Mouse (Mus musculus): ENCODE data around the gene Rnf41. TPM values are rescaled to one million over a fixed set of nuclear protein-coding genes. Genes with fewer than 3 reads are reported as not detected.

Gene Rnf41
- 32.8 and 33.5 TPM in 2 replicates for polyA plus RNA-seq (2014; fragmentation: Nextera tagmentation; extraction: Ambion mirVana)

GRCm38 (mm10) chr10:128411211-128412054 is at the start of gene Rnf41, which contains the start of gene Nabp2:
Gene Rnf41, plus strand, starts transcription at chr10:128411657.
Gene Nabp2, minus strand, starts transcription at chr10:128411492.
- Histone ChIP-seq H3K36me3 (ENCODE audit: insufficient read depth) (peaks cover 35% of the 10 kb centered on the region), H3K9me3 (ENCODE audit: low read depth, low read length) (no peaks in the 10 kb centered on the region), H3K4me3 (ENCODE audit: low read depth, low read length) (peak within 1 kb of the TSS; percentile 85), H3K4me2 (peak within 1 kb of the TSS; percentile 98), H3K9ac (peak within 1 kb of the TSS; percentile 76), H3K27ac (ENCODE audit: low read depth) (peak within 1 kb of the TSS; percentile 93), H3K4me1 (ENCODE audit: insufficient read depth) (0 out of 2 replicates have a peak, but pooled peaks cover 8% of the 10 kb centered on the region), H3K27me3 (ENCODE audit: insufficient read depth, low read length) (no peaks in the 10 kb centered on the region)
- WGBS, result under 1% methylated on average over 50 of the region's 50 CpGs
- DNase-seq, result peak; percentile 100
- peak; percentile 92 for ATAC-seq (ENCODE audit: insufficient read depth)
- no peak for TF ChIP-seq CTCF (IDR thresholded peaks at IDR 0.05; ENCODE audit: low read depth)

DNA sequence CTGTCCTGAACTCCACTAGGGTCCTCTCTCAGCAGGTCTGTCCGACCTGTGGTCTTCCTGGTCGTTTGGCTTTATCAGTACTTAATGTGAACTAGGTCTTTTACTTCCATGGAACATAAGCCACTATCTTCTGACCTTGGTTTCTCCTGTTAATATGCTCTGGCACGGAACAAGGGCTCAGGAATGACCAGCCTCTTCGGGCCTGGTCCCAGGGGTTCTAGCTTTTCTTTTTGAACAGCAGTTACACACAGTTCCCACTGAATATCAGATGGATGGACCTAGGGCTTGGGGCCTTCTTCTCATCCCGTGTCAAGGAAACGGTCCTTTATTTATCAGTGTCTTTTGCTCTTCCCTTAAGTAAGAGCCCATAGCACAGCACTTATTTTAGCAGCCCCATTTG is 49.6 kb upstream of the Rnf41 start:
- Histone ChIP-seq H3K4me1 (ENCODE audit: insufficient read depth) (no peaks in the 10 kb centered on the region), H3K36me3 (ENCODE audit: insufficient read depth) (peaks cover 77% of the 10 kb centered on the region), H3K4me3 (ENCODE audit: low read depth, low read length) (no peak overlapping the region), H3K27me3 (ENCODE audit: insufficient read depth, low read length) (no peaks in the 10 kb centered on the region), H3K27ac (ENCODE audit: low read depth) (no peak overlapping the region), H3K4me2 (no peak overlapping the region), H3K9me3 (ENCODE audit: low read depth, low read length) (no peaks in the 10 kb centered on the region), H3K9ac (no peak overlapping the region)
- DNase-seq, result no peak
- TF ChIP-seq CTCF (IDR thresholded peaks at IDR 0.05; ENCODE audit: low read depth), result no peak
- no peak for ATAC-seq (ENCODE audit: insufficient read depth)
- 91% methylated on average over 6 of the region's 6 CpGs for WGBS

DNA sequence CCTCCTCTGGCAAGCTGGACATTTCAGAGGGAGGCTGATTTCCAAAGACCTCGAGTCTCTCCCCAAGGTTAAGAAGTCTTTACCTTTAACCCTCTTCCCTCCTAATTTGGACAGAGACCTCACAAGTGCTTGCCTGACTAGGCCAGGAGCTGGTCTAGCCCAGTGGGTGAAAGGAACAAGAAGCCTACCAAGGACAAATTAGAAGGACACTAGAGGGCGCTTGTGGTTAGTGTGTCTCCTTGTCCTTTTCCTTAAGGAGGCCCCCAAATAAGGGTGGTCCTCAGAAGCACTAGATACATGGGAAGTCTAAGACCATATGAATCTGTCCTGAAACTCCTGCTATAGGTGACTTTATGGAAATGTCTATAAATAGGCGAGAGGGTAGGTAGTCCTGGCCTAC is 48.9 kb upstream of the Rnf41 start:
- Histone ChIP-seq H3K36me3 (ENCODE audit: insufficient read depth) (peaks cover 69% of the 10 kb centered on the region), H3K4me2 (no peak overlapping the region), H3K4me1 (ENCODE audit: insufficient read depth) (peaks cover 2% of the 10 kb centered on the region), H3K27ac (ENCODE audit: low read depth) (no peak overlapping the region), H3K9me3 (ENCODE audit: low read depth, low read length) (no peaks in the 10 kb centered on the region), H3K27me3 (ENCODE audit: insufficient read depth, low read length) (no peaks in the 10 kb centered on the region), H3K9ac (no peak overlapping the region), H3K4me3 (ENCODE audit: low read depth, low read length) (no peak overlapping the region)
- peak; percentile 56 for TF ChIP-seq CTCF (IDR thresholded peaks at IDR 0.05; ENCODE audit: low read depth)
- WGBS, result 38% methylated on average over 3 of the region's 3 CpGs
- DNase-seq (peak; percentile 85), ATAC-seq (ENCODE audit: insufficient read depth) (no peak)

- no peaks in the 10 kb centered on the region for H3K9me3 ChIP-seq (ENCODE audit: low read depth, low read length)
These were observed 43.5 kb upstream of the Rnf41 start for GRCm38 (mm10) chr10:128367899-128368401.

DNA sequence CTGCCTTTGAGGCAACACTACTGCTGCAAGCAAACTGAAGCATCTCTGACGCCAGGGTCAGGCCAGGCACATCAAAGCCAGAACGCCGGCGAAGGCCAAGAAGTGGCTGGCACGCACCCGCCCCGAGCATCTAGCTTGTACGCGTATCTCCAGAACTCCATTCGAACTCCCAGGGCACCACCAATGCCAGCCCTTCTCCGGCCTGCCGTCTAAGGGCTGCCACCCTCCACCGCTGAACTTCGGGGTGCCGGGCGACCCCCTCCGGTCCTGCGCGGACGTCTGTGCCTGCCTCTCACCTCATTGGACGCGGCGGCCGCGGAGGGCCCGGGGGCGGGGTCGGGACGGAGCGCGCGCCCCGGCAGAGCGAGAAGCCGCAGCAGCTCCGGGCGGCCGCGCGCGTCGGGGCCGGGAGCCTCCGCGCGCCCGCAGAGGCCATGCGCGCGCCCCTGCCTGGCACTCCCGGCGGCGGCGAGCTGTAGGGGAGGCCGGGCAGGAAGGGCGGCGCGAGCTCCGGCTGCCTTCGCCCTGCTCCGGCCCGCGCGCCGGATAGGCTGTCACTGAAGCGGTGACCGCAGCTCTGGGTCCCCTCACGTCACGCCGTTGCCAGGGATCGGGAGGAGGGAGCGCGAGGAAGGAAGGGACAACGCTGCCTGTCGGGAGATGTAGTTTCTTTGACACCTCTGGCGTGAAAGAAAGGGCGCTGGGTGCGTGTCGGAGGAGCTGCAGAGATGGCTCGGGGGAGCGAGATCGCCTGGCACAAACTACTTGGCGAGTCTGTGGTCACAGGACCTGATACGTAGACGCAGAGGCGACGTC is 42.8 kb upstream of the Rnf41 start, which contains the start of gene Coq10a:
Coq10a (minus strand) TSS at position 596 of the 816 bp plus-strand sequence.
- no peaks in the 10 kb centered on the region for H3K9me3 ChIP-seq (ENCODE audit: low read depth, low read length)
- TF ChIP-seq CTCF (IDR thresholded peaks at IDR 0.05; ENCODE audit: low read depth), result no peak
- H3K27ac ChIP-seq (ENCODE audit: low read depth), result peak within 1 kb of the TSS; percentile 96
- peak; percentile 97 for ATAC-seq (ENCODE audit: insufficient read depth)
- H3K27me3 ChIP-seq (ENCODE audit: insufficient read depth, low read length), result no peaks in the 10 kb centered on the region
- WGBS, result under 1% methylated on average over 82 of the region's 87 CpGs
- peak within 1 kb of the TSS; percentile 69 for H3K4me3 ChIP-seq (ENCODE audit: low read depth, low read length)
- peak within 1 kb of the TSS; percentile 93 for H3K4me2 ChIP-seq
- H3K9ac ChIP-seq, result peak within 1 kb of the TSS; percentile 70
- H3K36me3 ChIP-seq (ENCODE audit: insufficient read depth), result peaks cover 9% of the 10 kb centered on the region
- H3K4me1 ChIP-seq (ENCODE audit: insufficient read depth), result peaks cover 8% of the 10 kb centered on the region
- peak; percentile 92 for DNase-seq

More at GRCm38 (mm10) chr10:128367899-128368401, 43.5 kb upstream of the Rnf41 start:
- peaks cover 8% of the 10 kb centered on the region for H3K4me1 ChIP-seq (ENCODE audit: insufficient read depth)
- WGBS, result 15% methylated on average over 19 of the region's 19 CpGs
- peak overlapping the region; percentile 69 for H3K4me3 ChIP-seq (ENCODE audit: low read depth, low read length)
- peaks cover 15% of the 10 kb centered on the region for H3K36me3 ChIP-seq (ENCODE audit: insufficient read depth)
- DNase-seq (no peak), ATAC-seq (ENCODE audit: insufficient read depth) (no peak)
- no peak for TF ChIP-seq CTCF (IDR thresholded peaks at IDR 0.05; ENCODE audit: low read depth)
- peak overlapping the region; percentile 96 for H3K27ac ChIP-seq (ENCODE audit: low read depth)
- no peaks in the 10 kb centered on the region for H3K27me3 ChIP-seq (ENCODE audit: insufficient read depth, low read length)
- H3K4me2 ChIP-seq, result peak overlapping the region; percentile 93
- peak overlapping the region; percentile 70 for H3K9ac ChIP-seq

DNA sequence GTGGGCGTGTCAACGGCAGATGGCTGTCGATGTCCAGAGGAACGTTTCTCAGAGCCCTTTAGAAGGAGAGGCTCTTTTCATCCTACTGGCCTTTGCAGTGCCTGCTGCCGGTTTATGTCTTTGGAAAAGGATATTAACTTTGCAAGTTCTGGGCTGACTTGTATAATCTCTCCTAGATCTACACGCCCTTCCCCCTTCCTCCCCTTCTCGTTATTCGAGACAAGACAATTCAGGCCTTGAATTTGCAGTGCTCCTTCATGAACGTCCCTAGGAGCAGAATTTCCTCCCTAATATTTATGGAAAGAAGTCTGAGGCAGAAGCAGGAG is 42.3 kb upstream of the Rnf41 start:
- ATAC-seq (ENCODE audit: insufficient read depth) (no peak), DNase-seq (no peak)
- TF ChIP-seq CTCF (IDR thresholded peaks at IDR 0.05; ENCODE audit: low read depth), result no peak
- peaks cover 8% of the 10 kb centered on the region for H3K4me1 ChIP-seq (ENCODE audit: insufficient read depth)
- no peaks in the 10 kb centered on the region for H3K9me3 ChIP-seq (ENCODE audit: low read depth, low read length)
- peak overlapping the region; percentile 93 for H3K4me2 ChIP-seq
- peak overlapping the region; percentile 69 for H3K4me3 ChIP-seq (ENCODE audit: low read depth, low read length)
- peaks cover 6% of the 10 kb centered on the region for H3K36me3 ChIP-seq (ENCODE audit: insufficient read depth)
- H3K9ac ChIP-seq, result peak overlapping the region; percentile 70
- H3K27me3 ChIP-seq (ENCODE audit: insufficient read depth, low read length), result no peaks in the 10 kb centered on the region
- WGBS, result 3% methylated on average over 9 of the region's 9 CpGs
- peak overlapping the region; percentile 96 for H3K27ac ChIP-seq (ENCODE audit: low read depth)
